Mouse (Mus musculus): ENCODE measurements around the gene Gm9747.
A peak's percentile ranks its signal among the peaks of the same experiment; 100 is the strongest.

Gene Gm9747

GRCm38 (mm10) chr1:82257457-82257856 lies 24.5 kb downstream of the Gm9747 start:
- no peak for DNase-seq (ENCODE audit: low spot score)

DNA sequence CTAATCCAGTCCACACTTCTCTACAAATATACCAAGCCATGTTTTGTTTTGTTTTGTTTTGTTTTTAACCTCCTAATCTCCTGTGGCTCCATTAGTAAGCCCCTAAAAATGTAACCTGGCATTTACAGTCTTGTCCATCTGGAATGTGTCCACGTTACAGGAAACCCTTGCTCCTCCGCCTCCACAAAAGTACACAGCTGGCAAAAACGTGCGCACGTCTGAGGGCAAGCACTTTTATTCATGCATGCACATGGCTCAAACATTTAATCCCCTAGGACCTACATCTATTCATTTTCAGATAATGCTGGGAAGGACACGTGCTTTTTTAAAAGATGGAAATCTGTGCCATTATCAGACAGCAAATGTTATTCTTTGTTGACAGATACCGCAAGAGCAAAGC lies 25.4 kb downstream of the Gm9747 start:
- no peak for DNase-seq (ENCODE audit: low spot score)

DNA sequence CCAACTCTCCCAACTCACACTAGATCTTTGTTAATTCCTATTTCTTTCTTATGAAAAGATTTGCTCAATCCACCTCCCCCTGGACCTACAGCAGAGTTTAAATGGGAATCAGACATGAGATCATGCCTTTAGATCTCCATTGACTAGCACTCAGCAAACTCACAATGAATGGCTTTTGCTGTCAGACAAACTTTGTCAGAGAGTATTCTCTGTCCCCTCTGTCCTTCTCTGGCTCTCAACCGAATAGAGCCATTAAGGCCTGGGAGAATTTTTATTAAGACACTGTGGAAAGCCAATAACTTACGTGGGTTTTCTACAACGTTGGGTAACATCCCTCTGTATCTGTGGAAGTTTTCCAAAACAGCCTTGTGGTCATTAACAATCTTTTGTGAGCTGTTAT lies 27.1 kb downstream of the Gm9747 start:
- DNase-seq (ENCODE audit: low spot score), result no peak

GRCm38 (mm10) chr1:82261053-82261618 lies 28.2 kb downstream of the Gm9747 start:
- no peak for DNase-seq (ENCODE audit: low spot score)

- DNase-seq (ENCODE audit: low spot score), result no peak
These were observed 28.7 kb downstream of the Gm9747 start for GRCm38 (mm10) chr1:82261638-82262037.

DNA sequence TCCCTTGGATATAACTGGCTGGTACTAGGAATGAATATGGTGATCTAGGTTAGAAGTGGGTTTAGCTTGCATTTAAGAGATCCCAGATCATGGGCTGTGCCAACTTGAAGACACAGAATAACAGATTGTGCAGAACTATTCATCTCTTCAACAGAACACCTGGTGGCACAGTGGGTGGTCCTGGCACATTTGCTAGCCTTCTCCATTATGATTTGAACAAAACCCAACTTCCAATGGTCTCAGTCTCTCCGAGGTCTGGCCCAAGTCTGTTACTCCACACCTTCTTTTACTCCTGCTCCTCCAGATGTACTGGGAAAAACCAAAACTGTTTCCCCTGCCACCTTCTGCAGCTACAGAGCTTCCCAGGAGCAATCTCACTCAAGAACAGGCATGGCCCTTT lies 29.4 kb downstream of the Gm9747 start:
- no peak for DNase-seq (ENCODE audit: low spot score)

DNA sequence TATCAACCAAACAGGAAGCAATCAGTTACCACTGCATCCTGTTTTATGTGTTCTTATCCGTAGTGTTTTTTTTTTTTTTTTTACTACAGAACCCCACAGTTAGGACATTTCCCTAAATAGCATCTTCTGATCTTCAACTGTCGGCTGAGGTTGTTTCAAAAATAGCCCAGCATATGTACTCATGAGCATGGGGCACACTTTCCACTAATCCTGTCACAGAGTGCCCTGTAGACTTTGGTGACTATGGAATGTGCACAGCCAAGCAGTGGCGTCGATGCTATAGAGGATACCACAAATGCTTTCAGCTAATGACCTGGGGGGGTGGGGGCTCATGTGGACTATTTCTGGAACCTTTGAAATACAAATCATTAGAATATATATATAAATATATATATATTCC lies 34.6 kb downstream of the Gm9747 start:
- no peak for DNase-seq (ENCODE audit: low spot score)

- no peak for DNase-seq (ENCODE audit: low spot score)
These were observed 39.3 kb downstream of the Gm9747 start for GRCm38 (mm10) chr1:82272231-82272630.

DNA sequence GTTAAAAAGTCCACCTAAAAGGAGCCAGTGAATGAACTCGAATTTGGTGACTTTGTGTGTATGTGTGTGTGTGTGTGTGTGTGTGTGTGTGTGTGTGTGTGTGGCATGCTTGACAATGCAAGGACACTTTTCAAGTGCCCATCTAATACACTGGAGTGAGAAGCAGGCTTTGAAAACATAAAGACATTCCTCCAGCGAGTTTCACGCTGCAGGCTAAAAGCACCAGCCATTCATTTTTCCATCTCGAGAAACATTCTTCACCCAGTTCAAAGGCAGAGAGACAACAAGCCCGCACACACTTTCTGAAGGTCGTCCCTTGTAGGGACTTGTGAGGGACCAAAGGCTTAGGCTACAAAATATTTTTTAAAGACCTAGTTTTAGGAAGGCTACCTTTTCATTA lies 40.6 kb downstream of the Gm9747 start:
- DNase-seq (ENCODE audit: low spot score), result no peak

GRCm38 (mm10) chr1:82274361-82274760 lies 41.4 kb downstream of the Gm9747 start:
- DNase-seq (ENCODE audit: low spot score), result no peak

- DNase-seq (ENCODE audit: low spot score), result no peak
These were observed 46.9 kb downstream of the Gm9747 start for GRCm38 (mm10) chr1:82279768-82280167.

DNA sequence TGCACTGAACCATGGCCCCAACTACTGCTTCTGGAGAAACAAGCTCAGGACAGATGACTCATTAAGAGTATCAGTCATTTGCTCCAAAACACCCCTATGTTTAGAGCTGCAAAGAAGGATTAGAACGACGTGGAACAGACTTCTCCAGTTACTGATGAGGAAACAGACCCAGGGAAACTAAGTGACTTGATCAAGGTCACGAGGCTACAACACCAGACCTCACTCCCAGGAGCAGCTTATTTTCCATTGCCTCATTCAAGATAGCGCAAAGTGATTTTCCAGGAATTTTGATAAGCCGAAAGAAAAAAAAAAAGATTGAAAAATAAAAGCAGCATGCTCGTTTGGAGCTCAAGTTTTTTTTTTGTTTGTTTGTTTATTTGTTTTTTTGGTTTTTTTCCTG lies 48.9 kb downstream of the Gm9747 start:
- DNase-seq (ENCODE audit: low spot score), result no peak

- peak; percentile 81 for DNase-seq (ENCODE audit: low spot score)
These were observed 50.2 kb downstream of the Gm9747 start for GRCm38 (mm10) chr1:82282992-82283611.

DNA sequence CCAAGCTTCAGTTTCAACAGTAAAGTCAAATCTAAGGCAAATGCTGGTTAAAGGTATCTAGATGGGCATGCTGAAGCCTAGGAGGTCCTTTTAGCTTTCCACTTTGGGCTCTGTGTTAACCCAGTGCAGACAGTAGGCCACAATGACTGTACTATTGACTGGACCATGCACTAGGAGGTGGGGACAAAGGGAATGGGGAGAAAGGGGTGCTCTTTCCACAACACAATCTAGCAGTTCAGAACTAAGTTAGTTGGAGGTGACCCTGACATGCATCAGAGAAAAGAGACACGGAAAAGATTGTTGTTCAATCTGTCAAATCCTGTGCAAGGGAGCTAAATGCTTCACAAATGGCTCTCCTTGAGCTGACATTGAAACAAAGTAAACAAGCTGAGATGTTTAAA lies 51.0 kb downstream of the Gm9747 start:
- peak; percentile 15 for DNase-seq (ENCODE audit: low spot score)

GRCm38 (mm10) chr1:82284403-82284802 lies 51.5 kb downstream of the Gm9747 start:
- peak; percentile 7 for DNase-seq (ENCODE audit: low spot score)
